Mouse (Mus musculus): ENCODE measurements at regions not wholly inside any gene's neighbourhood (a gene's known extent, or its start where the extent isn't known, plus 50 kb on each side); places are given as distances from the start of the nearest gene placed in this dataset.

DNA sequence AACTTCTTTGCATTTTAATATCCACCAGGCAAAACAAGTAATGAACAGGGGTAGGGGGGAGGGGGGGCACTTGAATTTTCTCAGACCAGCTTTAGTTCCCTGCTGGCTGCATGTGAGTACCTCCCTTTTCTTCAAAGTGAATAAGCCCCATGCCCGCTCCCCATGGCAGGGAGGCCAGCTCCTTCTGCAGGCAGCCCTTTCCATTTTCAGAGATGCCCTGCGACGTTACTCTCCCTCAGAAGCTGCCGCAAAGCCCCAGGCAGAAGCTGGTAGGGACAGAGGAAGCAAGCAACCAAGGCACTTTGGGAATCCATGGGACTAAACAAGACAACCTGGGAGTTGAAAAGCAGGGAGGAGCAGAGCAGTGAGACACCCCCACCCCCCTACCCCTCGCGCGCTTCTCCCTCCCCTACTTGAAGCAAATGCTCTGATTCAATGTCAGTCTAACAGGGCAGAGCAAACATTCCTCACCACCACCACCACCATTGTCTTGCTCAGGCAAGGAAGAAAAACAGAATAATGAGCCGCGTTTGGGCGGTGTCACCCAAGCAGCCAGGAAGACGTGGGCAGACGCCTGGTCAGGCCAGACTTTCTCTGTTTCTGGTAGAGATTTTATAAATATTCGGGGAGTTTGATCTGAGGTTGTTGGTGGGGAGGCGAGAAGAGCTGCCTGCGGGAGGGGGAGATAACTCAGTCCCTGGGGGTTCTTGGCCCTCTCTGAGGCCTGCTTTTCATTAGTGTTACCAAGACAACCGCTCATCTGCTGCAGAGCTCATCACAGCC, 187.7 kb downstream of the Zfp36l1 start:
- WGBS, result 64% methylated on average over 16 of the region's 16 CpGs
- no peaks in the 10 kb centered on the region for H3K27me3 ChIP-seq (ENCODE audit: control insufficient read depth, insufficient read depth, low read length)

DNA sequence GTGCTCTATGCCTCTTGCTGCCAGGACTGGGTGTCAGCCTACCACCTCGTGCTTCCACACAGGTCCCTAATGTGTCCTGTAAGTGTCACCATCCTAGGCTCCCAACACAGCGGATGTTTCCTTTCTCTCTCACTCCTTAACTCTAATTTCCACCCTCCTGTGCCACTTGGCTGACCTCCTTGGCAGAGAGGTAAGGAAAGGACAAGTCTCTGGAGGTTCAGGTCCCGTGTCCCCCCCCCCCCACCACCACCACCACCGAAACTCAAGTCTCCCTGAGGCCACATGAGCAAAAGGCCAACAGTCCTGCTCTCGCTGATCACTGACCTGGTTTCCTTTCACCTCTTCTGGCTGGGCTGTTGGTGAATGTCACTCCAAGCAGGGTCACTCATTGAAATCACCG, 189.0 kb downstream of the Zfp36l1 start:
- Histone ChIP-seq H3K27me3 (ENCODE audit: control insufficient read depth, insufficient read depth, low read length) (no peaks in the 10 kb centered on the region), H3K27ac (ENCODE audit: insufficient read depth, low read length) (no peak overlapping the region), H3K4me3 (ENCODE audit: extremely low read depth, insufficient read depth, insufficient read length) (no peak overlapping the region), H3K36me3 (ENCODE audit: control insufficient read depth, insufficient read depth, low read length) (no peaks in the 10 kb centered on the region), H3K4me1 (ENCODE audit: control insufficient read depth, insufficient read depth, insufficient read length) (peaks cover 8% of the 10 kb centered on the region)
- TF ChIP-seq CTCF (IDR thresholded peaks at IDR 0.05; ENCODE audit: extremely low read depth, insufficient read depth, insufficient read length, insufficient replicate concordance) (no peak), POLR2A (IDR thresholded peaks at IDR 0.05; ENCODE audit: low read depth, low read length) (no peak)
- no peak for DNase-seq (ENCODE audit: low read depth in 1 of 2, low spot score in 2 of 2)
- 93% methylated on average over 5 of the region's 6 CpGs for WGBS

More for the DNA sequence above, 187.7 kb downstream of the Zfp36l1 start:
- TF ChIP-seq CTCF (IDR thresholded peaks at IDR 0.05; ENCODE audit: extremely low read depth, insufficient read depth, insufficient read length, insufficient replicate concordance), result no peak
- TF ChIP-seq POLR2A (IDR thresholded peaks at IDR 0.05; ENCODE audit: low read depth, low read length), result no peak
- no peaks in the 10 kb centered on the region for H3K36me3 ChIP-seq (ENCODE audit: control insufficient read depth, insufficient read depth, low read length)
- DNase-seq (ENCODE audit: low read depth in 1 of 2, low spot score in 2 of 2), result no peak
- H3K4me1 ChIP-seq (ENCODE audit: control insufficient read depth, insufficient read depth, insufficient read length), result peaks cover 8% of the 10 kb centered on the region
- peak overlapping the region; percentile 18; the same call in 1 of the 2 replicates for H3K27ac ChIP-seq (ENCODE audit: insufficient read depth, low read length)
- H3K4me3 ChIP-seq (ENCODE audit: extremely low read depth, insufficient read depth, insufficient read length), result no peak overlapping the region

- H3K4me3 ChIP-seq (ENCODE audit: extremely low read depth, insufficient read depth, insufficient read length), result no peak overlapping the region
- DNase-seq (ENCODE audit: low read depth in 1 of 2, low spot score in 2 of 2), result no peak
- no peak overlapping the region for H3K27ac ChIP-seq (ENCODE audit: insufficient read depth, low read length)
- no peak for TF ChIP-seq POLR2A (IDR thresholded peaks at IDR 0.05; ENCODE audit: low read depth, low read length)
- TF ChIP-seq CTCF (IDR thresholded peaks at IDR 0.05; ENCODE audit: extremely low read depth, insufficient read depth, insufficient read length, insufficient replicate concordance), result no peak
- H3K36me3 ChIP-seq (ENCODE audit: control insufficient read depth, insufficient read depth, low read length), result no peaks in the 10 kb centered on the region
- no peaks in the 10 kb centered on the region for H3K27me3 ChIP-seq (ENCODE audit: control insufficient read depth, insufficient read depth, low read length)
- peaks cover 8% of the 10 kb centered on the region for H3K4me1 ChIP-seq (ENCODE audit: control insufficient read depth, insufficient read depth, insufficient read length)
- 90% methylated on average over 5 of the region's 5 CpGs for WGBS
Measured at GRCm38 (mm10) chr12:79921786-79922185, 191.0 kb downstream of the Zfp36l1 start.

DNA sequence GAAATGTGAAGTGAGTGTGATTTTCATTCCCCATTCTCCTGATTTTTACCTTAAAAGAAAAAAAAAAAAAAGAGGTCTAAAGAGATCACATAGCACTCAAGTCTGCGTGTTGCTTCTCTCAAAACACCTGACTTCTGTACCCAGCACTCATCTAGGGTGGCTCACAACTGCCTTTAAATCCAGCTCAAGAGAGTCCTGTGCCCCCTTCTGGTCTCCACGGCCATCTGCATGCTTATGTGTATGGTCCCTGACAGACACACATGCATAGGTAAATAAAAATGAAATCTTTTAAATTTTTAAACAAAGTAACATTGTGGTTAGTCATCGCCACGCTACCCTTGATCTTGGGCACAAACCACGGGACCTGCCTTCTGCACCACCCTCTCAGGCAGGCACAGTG, 193.8 kb downstream of the Zfp36l1 start:
- TF ChIP-seq POLR2A (IDR thresholded peaks at IDR 0.05; ENCODE audit: low read depth, low read length) (no peak), CTCF (IDR thresholded peaks at IDR 0.05; ENCODE audit: extremely low read depth, insufficient read depth, insufficient read length, insufficient replicate concordance) (no peak)
- Histone ChIP-seq H3K4me1 (ENCODE audit: control insufficient read depth, insufficient read depth, insufficient read length) (no peaks in the 10 kb centered on the region), H3K4me3 (ENCODE audit: extremely low read depth, insufficient read depth, insufficient read length) (no peak overlapping the region), H3K27me3 (ENCODE audit: control insufficient read depth, insufficient read depth, low read length) (no peaks in the 10 kb centered on the region), H3K27ac (ENCODE audit: insufficient read depth, low read length) (no peak overlapping the region), H3K36me3 (ENCODE audit: control insufficient read depth, insufficient read depth, low read length) (no peaks in the 10 kb centered on the region)
- WGBS, result 64% methylated on average over 5 of the region's 5 CpGs
- DNase-seq (ENCODE audit: low read depth in 1 of 2, low spot score in 2 of 2), result peak in 1 of 2 experiments; percentile 14

- Histone ChIP-seq H3K4me3 (ENCODE audit: extremely low read depth, insufficient read depth, insufficient read length) (no peak overlapping the region), H3K27me3 (ENCODE audit: control insufficient read depth, insufficient read depth, low read length) (no peaks in the 10 kb centered on the region), H3K27ac (ENCODE audit: insufficient read depth, low read length) (no peak overlapping the region), H3K4me1 (ENCODE audit: control insufficient read depth, insufficient read depth, insufficient read length) (no peaks in the 10 kb centered on the region), H3K36me3 (ENCODE audit: control insufficient read depth, insufficient read depth, low read length) (no peaks in the 10 kb centered on the region)
- 81% methylated on average over 10 of the region's 10 CpGs for WGBS
- DNase-seq (ENCODE audit: low read depth in 1 of 2, low spot score in 2 of 2), result no peak
- TF ChIP-seq POLR2A (IDR thresholded peaks at IDR 0.05; ENCODE audit: low read depth, low read length) (no peak), CTCF (IDR thresholded peaks at IDR 0.05; ENCODE audit: extremely low read depth, insufficient read depth, insufficient read length, insufficient replicate concordance) (no peak)
Measured at GRCm38 (mm10) chr12:79917634-79918289, 195.1 kb downstream of the Zfp36l1 start.

DNA sequence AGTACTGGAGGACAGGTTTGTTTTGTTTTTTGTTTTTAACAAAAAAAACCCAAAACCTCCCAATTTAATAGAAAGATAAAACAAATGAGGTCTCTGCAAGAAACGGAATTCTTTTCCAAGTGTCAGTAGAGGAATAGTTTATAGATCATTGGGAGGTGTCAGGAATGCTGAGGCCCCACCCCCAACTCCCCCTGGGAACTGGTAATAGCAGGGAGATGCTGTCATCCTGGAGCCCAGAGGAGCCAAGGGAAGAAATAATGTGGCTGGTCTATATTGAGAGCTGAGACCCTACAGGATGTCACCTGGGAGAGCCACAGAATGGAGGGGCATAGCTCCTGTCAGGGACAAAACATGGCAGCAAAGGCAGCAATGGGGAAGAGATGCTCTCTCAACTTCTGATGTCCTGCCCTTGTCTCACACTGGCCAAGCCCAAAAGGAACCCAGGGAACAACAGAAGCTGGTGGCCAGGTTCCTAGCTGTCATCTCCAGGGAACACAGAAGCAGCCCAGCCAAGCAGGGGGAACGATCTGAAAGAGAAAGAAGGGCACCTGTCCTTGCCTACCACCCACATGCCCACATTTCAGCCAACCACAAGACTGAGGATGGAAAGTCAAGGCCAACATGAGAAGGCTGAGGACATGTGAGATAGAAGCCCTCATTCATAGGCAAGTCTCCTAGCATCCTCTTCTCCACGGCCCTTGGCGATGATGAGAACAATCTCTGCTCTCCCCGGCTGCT, 195.7 kb downstream of the Zfp36l1 start:
- TF ChIP-seq CTCF (IDR thresholded peaks at IDR 0.05; ENCODE audit: extremely low read depth, insufficient read depth, insufficient read length, insufficient replicate concordance), result no peak
- TF ChIP-seq POLR2A (IDR thresholded peaks at IDR 0.05; ENCODE audit: low read depth, low read length), result no peak
- Histone ChIP-seq H3K27ac (ENCODE audit: insufficient read depth, low read length) (no peak overlapping the region), H3K36me3 (ENCODE audit: control insufficient read depth, insufficient read depth, low read length) (no peaks in the 10 kb centered on the region), H3K4me1 (ENCODE audit: control insufficient read depth, insufficient read depth, insufficient read length) (no peaks in the 10 kb centered on the region), H3K4me3 (ENCODE audit: extremely low read depth, insufficient read depth, insufficient read length) (no peak overlapping the region), H3K27me3 (ENCODE audit: control insufficient read depth, insufficient read depth, low read length) (no peaks in the 10 kb centered on the region)
- DNase-seq (ENCODE audit: low read depth in 1 of 2, low spot score in 2 of 2), result no peak
- 90% methylated on average over 5 of the region's 5 CpGs for WGBS
